Mouse (Mus musculus) left cerebral cortex, postnatal 25 days (tissue): ENCODE results near the gene 1600012H06Rik. TPM values are rescaled to one million over a fixed set of nuclear protein-coding genes. Genes with fewer than 3 reads are reported as not detected.
"Not testable (repeated sequence)": the region's sequence is repeated elsewhere in the genome, so short reads cannot be mapped to it uniquely, and the experiment has no call there.

ENCODE experiments used
- DNase-seq, 2 experiments: peaks; one replicate each; pipeline ENCODE4 v3.0.0; 2022; ENCODE audit warnings: low spot score in 2 of 2, mixed read lengths in 1 of 2
- intact Hi-C: fragments of 180-260 bp; cut with DNase I; formaldehyde crosslinking; loops from one replicate; pipeline ENCODE4 v1.15.1; 2025
- total RNA-seq, 2 experiments: library from RNA; stranded (reverse); gene quantifications; 2 replicates each; pipeline ENCODE4 v1.2.3; 2021

Gene 1600012H06Rik
- total RNA-seq, 2 experiments from 2014 or later: 16.7 to 18.4 TPM

- no peak for DNase-seq
- intact Hi-C loops: no loop called here
Observed at GRCm38 (mm10) chr17:14935841-14936605, 7.0 kb upstream of the 1600012H06Rik start.

- DNase-seq: peak in 1 of 2 experiments; percentile 4
- intact Hi-C loops: not testable (repeated sequence)
Observed at GRCm38 (mm10) chr17:14942181-14942580, 803 bp upstream of the 1600012H06Rik start.

GRCm38 (mm10) chr17:14943729-14944059, 710 bp downstream of the 1600012H06Rik start:
- peak; percentile 5 to 25 for DNase-seq
- intact Hi-C loops: no loop called here

GRCm38 (mm10) chr17:14944551-14944950, 1.6 kb downstream of the 1600012H06Rik start:
- DNase-seq: no peak
- intact Hi-C loops: no loop called here

GRCm38 (mm10) chr17:14949161-14949827, 6.3 kb downstream of the 1600012H06Rik start:
- intact Hi-C loops: no loop called here
- DNase-seq: peak in 1 of 2 experiments; percentile 4

GRCm38 (mm10) chr17:14953452-14953851, 10.5 kb downstream of the 1600012H06Rik start:
- DNase-seq: no peak
- intact Hi-C loops: no loop called here

GRCm38 (mm10) chr17:14958686-14959327, 15.8 kb downstream of the 1600012H06Rik start:
- intact Hi-C loops: no loop called here
- DNase-seq: no peak

GRCm38 (mm10) chr17:14959979-14960378, 17.0 kb downstream of the 1600012H06Rik start:
- DNase-seq: no peak
- intact Hi-C loops: no loop called here

- DNase-seq: peak in 1 of 2 experiments; percentile 9
- intact Hi-C loops: no loop called here
Observed at GRCm38 (mm10) chr17:14960520-14960919, 17.5 kb downstream of the 1600012H06Rik start.

GRCm38 (mm10) chr17:14960951-14961556, 18.1 kb downstream of the 1600012H06Rik start, which contains the start of gene Phf10:
Gene Phf10, minus strand, starts transcription at chr17:14961273.
- peak; percentile 9 to 10 for DNase-seq
- intact Hi-C loops: not testable (repeated sequence)

- DNase-seq, intact Hi-C loops: not testable (repeated sequence)
Observed at GRCm38 (mm10) chr17:14961557-14962154, 18.7 kb downstream of the 1600012H06Rik start.

- DNase-seq, intact Hi-C loops: not testable (repeated sequence)
Observed at GRCm38 (mm10) chr17:14968373-14968913, 25.5 kb downstream of the 1600012H06Rik start.

- DNase-seq, intact Hi-C loops: not testable (repeated sequence)
Observed at GRCm38 (mm10) chr17:14977718-14978361, 34.9 kb downstream of the 1600012H06Rik start.

- DNase-seq, intact Hi-C loops: not testable (repeated sequence)
Observed at GRCm38 (mm10) chr17:14978362-14979038, 35.5 kb downstream of the 1600012H06Rik start, which contains the start of the genes 9030025P20Rik and Gm3417. Gene 9030025P20Rik, plus strand, starts transcription at chr17:14978468. Gene Gm3417, minus strand, starts transcription at chr17:14978790.

- DNase-seq: peak in 1 of 2 experiments; percentile 6
- intact Hi-C loops: not testable (repeated sequence)
Observed at GRCm38 (mm10) chr17:14990116-14990702, 47.2 kb downstream of the 1600012H06Rik start.

- DNase-seq, intact Hi-C loops: not testable (repeated sequence)
Observed at GRCm38 (mm10) chr17:14992522-14993138, 49.6 kb downstream of the 1600012H06Rik start.

- intact Hi-C loops, DNase-seq: not testable (repeated sequence)
Observed at GRCm38 (mm10) chr17:14993139-14993832, 50.3 kb downstream of the 1600012H06Rik start.
